Mouse (Mus musculus) left cerebral cortex, adult 9 months (tissue): ENCODE data around the gene Agrp.

Experiments used
- DNase-seq, 2 experiments: peaks; one replicate each; pipeline ENCODE4 v3.0.0; 2022; ENCODE audit warnings: low spot score in 2 of 2

The Agrp gene

DNA sequence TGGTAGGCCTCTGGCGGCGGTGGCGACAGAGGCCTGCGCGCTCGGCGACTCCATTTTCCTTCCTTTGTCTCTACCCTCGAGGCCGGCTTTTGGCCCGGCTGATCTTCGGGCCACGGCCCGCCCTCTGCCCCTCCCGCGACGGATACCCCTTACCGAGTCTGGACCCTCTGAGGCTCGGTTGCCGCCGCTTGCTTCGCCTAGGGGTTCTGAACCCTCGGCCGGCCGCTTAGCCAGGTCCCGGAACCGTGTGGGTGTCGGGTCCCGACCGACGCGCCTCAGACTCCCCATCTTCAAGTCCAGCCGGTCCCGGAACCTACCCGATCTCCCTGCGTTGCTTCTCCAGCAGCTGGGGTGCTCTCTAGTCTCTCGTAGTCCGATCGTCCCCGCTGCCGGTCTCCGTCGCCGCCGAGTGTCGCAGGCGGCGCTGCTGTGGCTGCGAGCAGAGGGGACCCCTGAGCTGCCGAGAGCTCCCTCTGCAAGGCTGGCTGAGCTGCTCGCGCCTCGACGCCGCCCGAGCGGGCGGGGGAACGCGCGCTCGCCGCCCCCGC, at the start of gene Agrp:
Gene Agrp (minus strand): TSS at position 431 of the 548 bp plus-strand sequence.
- DNase-seq = no peak

DNA sequence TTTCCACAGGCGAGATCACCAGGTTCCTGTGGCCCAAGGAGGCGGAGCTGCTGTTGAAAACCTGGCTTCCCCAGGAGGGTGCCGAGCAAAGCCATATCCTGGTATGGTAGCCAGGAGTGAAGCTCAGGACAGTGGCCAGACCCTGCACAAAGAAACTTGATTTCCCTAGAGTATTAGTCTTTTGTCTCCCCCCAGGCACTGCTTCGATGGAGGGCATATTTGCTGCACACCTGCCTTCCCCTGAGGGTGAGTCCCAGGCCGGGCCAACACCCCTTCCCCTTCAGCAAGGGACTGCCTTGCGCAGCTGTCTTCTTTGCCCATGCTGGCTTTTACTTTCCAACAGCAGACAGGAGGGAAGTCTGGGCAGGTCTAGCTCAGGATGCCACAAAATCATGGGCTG, 49.4 kb upstream of the Agrp start:
- DNase-seq = no peak

DNA sequence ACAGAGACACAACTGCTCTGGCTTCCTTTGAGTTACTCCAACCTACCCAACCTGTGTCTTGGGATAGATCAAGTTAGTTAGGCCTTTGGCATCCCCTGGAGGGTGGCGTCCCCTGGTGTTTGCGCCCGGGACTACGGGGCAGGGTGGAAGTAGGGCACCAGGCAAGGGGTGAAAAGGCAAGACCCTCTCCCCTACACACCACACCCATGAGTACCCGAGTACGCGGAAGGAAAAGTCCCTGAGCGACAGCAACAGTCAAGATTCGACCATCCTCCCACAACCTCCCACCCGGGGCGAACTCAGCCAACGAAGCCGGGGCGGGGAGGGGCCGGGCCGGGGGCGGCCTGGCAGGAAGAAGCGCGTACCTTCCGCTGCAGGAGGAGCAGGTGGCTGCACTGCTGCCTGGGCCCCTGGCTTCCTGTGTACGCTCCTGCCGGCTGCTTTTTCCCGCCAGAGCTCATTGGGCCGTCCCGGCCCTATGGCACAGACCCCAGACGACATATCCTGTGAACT, 48.7 kb upstream of the Agrp start, which contains the start of gene Carmil2:
Gene Carmil2 (plus strand): TSS at position 479 of the 513 bp plus-strand sequence.
- peak in 1 of 2 experiments; percentile 42 for DNase-seq

DNA sequence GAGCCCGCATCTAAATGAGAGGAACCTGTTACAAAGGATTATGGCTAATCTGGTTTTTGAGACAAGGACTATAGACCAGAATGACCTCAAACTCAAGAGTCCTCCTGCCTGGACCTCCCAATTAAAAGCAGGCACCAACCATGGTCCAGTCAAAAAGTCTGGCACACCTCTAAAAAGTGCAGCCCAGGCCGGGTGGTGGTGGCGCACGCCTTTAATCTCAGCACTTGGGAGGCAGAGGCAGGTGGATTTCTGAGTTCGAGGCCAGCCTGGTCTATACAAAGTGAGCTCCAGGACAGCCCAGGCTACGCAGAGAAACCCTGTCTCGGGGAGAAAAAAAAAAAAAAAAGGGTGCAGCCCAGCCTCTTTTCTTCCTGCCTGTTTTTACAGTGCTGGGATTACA, 48.1 kb upstream of the Agrp start:
- DNase-seq = no peak

DNA sequence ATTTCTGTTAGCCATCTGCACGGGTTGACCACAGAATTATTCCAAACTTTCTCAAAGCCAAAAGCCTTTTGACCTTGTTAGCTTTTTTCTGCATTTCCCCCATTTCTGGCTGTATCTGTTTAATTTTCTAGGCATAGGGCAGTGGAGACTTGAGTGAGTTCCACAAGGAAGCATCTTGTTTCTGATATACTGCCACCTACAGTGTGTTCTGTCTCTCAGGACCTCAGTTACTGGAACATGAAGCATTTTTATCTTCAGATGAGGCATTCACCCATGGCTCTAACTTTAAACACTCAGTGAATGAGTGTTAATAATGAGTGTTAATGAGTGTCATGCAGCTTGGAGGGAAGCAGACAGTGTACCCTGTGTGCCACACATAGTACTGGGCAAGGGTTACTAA, 40.7 kb upstream of the Agrp start:
- DNase-seq = no peak

DNA sequence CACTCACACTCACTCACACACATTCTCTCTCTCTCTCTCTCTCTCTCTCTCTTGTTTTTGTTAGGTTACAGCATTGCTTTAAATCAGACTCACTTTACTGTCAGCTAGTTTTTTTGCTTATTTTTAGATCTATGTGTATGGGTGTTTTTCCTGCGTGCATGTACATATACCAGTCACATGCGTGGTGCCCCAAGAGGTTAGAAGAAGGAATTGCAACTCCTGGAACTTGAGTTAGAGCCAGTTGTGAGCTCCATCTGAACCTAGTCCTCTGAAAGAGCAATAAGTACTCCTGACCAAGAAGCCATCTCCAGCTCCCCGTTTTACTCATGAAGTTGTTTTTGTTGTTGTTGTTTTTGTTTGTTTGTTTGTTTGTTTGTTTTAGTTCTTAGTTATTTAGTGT, 24.0 kb upstream of the Agrp start:
- peak in 1 of 2 experiments; percentile 22 for DNase-seq

DNA sequence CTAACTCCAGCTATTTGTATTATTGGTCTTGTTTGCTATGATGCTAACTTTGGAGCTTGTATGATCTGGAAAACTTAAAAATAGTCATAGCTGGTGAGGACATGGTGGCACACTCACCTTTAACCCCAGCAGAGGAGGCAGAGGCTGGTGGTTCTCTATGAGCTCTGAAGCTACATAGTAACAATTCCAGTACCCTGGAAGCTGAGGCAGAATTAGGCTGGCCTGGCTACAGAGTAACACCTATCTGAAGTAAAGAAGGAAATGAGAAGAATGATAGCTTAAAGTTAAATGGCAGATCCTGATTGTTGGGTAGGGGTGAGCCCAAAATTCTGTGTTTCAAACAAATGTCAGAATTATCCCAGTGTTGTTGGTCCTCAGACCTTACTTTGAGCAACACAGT, 20.4 kb upstream of the Agrp start:
- no peak for DNase-seq

DNA sequence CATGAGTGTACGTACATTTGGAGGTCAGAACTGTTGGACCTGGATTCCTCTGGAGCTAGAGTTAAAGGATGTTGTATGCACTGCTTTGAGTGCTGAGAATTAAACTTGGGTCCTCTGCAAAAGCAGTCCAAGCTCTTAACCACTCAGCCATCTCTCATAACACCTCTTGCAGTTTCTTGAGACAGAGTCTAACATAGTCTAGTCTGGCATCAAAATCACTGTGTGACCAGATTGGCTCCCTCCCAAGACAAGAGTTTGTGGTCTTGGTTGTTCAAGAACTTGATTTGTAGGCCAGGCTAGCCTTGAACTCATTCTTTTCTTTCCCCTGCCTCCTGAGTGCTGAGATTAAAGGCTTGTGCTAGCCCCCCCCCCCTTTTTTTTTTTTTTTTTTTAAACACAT, 11.7 kb upstream of the Agrp start:
- no peak for DNase-seq

DNA sequence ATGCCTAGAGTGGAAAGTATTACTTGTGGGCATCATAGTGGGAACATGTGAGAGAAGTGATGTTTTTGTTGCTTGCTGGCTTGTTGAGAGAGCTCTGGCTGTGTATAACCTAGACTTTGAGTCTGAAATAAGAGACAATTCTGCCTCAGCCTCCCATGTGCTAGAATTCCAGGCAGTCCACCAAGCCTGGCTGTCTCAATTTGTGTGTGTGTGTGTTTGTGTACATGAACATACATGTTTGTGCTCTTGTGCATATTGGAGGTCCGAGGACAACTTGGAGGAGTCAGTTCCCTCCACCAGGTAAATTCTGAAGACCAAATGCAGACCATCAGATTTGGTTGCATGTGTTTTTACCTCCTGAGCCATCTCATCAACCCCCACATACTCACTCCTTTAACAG, 8.0 kb upstream of the Agrp start:
- no peak for DNase-seq

DNA sequence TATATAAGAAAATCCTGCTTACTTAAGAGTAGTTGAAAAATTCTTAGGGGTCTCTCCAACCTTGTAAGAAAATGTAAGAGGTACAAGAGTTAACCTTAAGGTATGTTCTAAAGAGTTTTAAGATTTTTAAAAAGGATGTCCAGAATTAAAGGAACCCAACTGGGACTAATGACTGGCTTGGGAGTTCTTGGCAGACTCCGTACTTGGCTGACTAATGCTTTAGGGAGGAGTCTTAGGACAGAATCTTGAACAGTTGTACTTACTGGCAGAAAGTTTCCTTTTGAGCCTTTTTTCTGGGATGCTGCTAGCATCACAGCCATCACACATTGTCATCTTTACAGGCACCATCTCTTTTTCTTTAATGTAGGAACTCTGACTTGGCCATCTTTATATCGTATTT, 3.3 kb upstream of the Agrp start:
- DNase-seq = no peak

DNA sequence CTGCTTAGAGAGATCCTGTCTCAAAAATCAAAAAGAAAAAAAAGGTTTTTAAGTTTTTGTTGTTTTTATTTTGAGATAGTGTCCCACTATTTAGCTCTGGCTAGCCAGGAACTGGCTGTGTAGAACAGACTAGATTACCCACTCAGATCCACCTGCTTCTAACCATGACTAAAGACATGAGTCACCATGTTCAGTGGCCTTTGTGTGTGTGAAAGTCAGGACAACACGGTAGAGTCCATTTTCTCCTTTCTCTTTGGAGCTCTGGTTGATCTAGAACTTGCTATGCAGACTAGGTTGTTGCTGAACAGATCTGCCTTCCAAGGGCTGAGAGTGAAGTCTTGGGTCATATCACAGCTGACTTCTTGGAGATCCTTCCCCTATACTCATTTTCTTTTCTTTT, 2.6 kb upstream of the Agrp start:
- DNase-seq = no peak

DNA sequence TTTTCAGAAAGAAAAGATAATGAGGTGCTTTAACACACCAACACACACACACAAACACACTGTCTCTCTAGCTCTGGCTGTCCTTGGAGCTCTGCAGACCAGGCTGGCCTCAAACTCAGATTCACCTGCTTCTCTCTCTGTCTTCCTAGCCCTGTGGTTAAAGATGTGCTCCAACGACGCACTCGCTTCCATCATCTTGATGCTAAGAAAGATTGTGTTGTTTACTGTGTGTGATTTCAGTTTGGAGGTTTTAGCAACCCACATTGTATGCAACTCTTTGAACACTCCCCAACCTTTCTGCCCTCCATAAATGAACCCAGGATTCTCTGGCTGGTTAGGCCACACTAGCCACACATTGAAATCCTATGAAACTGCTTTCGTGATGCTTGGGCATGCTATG, 1.3 kb upstream of the Agrp start:
- DNase-seq = no peak

DNA sequence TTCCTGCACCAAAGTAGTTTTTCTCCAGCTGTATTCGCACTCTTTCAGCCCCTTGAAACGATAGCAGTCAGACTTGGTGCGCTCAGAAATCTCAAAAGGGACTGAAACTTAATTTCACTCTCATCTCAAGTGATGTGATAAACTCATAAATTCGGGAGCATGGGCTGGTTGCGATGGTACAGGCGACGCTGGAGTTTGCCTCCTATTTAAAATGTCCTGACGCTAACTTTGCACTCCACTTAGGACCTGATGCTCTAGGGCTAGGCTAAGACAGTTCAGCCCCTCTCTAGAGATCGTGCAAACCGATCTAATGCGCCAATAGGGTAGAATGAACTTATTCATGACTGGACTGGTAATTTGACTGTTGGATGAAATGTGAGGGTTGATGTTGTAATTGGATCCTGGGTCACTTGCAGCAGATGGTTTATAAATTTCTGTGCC, 428 bp upstream of the Agrp start:
- no peak for DNase-seq

DNA sequence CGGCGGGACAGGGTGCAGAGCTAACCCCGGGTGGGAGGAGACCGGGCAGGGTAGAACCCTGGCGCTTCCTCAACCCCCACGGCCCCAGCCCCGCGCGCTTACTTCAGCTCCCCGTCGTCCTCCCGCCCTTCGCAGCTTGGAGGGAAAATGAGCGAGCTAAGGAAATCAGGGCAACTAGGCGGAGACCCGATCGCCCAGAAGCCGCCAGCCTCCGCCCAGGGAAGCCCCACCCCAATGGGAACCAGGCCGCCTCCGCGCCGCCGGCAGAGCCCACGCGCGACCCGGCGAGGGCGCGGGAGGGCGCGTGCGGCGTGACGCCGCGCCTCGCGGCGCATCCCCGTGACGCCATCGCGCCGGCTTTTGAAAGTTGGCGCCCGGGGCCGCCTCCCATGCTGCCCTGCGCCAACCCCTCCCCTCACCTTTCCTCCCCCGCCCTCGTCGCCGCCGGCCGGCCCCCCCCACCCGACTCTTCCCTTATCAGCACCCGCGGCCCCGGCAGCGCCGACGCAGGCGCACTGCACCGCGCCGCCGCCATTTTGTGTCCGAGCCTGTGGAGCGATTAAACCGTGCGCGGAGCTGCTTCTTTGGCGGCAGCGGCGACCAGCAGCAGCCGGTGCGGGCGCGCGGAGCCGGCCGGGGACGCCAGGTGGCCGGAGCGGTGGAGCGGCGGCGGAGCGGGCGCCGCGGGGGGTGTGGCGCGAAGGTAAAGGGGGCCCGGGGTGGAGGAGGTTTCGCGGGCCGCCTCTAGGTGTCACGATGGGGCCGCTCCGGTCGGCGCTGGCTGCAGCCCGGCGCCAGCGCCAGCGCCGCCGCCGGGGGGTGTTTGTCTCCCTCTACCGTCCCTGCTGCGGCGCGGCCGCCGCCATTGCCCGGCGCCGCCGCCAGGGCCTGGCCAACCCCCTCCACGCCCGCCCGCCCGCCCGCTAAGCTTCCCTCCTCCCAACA, 903 bp downstream of the Agrp start, which contains the start of gene Ctcf:
Gene Ctcf (plus strand): TSS at position 551 of the 945 bp plus-strand sequence.
- DNase-seq = peak; percentile 76 to 89

DNA sequence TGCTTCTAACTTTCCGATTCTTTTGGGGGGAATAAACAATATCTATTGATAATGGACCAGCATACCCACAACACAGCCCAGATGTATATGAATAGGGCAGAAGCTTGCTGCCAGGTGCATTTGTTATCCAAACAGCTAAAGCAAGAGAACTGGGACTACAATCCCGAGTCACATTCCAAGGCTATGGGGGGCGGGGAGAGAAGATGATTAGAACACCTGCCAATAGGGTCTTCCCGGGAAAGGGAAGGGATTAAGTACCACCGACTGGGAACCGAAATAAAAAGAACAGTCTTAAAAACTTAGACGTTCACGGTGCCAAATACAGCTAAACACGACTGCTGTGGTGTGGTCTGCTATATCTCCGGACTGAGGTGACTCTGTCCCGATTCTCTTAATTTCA, 1.7 kb downstream of the Agrp start:
- DNase-seq = no peak

DNA sequence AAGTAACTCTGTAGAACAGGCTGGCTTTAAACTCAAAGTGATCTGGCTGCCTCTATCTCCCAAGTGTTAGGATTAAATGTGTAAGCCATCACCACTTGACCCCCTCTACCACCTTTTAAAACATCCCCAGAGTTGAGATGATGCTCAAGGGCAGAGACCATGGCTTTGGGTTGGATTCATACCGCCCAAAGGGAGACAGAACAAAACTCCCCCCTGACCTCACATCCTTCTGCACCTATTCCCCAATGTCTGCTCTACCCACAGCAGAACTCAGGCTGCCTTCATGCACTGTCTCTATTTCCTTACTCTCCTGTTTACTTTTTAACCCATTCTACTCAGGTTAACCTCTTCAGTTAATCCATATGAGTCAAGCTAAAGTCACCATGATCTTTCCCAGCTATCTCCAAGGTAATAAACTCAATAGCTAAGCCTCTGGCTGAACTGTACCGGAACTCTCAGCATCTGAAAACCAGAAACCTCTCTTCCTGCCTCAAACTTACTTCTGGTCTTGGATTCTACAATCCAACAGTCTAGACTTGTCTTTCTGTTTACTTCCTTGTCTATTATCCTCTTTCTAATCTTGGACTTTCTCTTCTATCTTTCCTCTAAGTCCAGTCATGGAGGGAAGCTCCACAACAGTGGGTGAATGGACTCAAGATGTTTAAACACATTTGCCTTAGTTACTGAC, 2.3 kb downstream of the Agrp start:
- DNase-seq = no peak

DNA sequence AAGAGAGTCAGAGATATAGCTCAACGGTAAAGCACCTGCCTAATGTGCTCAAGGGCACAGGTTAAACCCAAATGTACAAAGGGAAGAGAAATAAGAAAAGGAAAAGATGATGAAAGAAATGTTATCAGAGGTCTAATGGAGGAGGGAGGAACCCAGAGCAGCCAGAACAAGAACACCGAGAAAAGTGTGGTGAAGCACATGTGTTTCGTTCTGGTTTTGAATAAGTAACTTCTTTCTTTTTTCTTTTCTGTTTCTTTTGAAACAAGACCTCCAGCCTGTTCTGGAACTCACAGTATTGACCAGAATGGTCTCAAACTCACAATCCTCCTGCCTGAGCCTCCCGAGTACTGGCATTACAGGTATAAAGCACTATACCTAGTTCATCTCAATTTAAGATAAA, 7.9 kb downstream of the Agrp start:
- no peak for DNase-seq

DNA sequence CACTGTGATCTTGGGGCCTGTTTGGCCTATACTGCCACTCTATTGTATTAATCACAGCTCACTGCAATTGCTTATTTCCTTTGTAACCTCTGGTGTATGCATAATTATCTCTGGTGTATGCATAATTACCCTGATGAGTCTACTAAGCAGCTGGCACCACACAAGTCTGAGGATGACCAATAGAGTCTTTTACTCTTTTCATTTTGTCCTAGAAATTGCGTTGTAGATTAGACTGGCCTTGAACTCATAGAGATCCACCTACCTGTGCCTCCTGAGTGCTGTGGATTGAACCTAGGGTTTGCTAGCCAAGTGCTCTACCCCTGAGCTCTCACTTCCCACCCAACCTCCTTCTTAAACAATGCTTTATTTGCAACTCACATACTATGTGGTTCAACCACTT, 11.1 kb downstream of the Agrp start:
- no peak for DNase-seq

DNA sequence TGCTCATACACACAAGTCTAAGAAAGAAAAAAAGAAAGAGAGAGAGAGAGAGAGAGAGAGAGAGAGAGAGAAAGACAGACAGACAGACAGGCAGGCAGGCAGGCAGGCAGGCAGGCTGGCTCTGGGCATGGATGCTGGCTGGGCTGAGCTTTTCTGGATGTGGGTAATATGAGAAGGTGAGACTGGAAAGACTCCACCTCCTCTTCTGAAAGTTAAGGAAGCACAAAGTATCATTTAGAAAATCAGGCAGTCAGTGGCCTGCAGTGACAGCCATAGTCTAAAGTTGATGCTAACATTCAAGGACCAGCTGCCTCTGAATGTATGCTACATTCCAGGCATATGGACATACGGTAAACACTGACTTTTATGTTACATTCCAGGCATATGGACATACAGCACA, 12.4 kb downstream of the Agrp start:
- DNase-seq = no peak

DNA sequence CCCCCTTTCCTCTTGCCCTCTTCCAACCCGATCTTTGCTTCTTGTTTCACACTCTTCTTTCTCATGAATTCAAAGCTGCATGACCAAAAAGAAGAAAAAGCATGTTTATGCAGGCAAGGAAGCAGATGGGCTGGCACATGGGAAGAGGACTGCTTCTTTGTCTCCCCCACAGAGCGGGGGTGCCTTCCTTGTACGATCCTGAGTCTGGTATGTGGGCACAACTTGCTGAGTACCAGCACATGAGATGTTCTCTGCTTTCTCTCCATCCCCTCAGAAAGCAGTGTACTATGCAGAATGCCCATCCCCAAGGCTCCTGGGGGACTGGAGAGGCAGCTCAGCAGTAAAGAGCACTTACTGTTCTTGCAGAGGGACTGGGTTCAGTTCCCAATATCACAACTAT, 12.8 kb downstream of the Agrp start:
- DNase-seq = peak; percentile 70 to 89

DNA sequence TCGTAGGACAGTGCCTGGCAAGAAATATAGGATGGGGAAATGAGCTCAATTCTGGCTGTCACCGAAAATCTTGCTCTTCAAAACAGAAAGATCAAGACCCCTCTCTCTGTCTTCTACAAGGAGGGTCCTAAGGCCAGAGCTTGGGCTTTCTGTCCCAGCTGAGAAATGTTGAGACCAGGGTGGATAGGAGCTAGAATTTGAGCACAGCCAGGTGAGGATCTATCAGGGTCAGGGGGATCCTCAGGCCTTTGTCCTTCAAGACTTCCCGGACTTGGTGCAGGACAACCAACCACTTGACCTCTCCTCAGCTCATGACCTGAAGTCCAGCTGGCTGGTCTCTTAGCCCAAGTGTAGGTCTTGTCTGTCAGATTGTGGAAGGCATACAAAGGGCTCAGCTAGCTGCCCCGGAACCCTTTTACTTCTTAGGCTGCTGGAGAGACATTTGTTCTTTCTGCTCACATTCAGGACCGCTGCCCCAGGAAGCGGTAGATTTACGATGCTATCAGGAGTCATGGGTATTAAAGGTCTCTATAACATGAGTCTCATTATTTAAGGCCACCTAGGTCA, 13.4 kb downstream of the Agrp start:
- DNase-seq = no peak

DNA sequence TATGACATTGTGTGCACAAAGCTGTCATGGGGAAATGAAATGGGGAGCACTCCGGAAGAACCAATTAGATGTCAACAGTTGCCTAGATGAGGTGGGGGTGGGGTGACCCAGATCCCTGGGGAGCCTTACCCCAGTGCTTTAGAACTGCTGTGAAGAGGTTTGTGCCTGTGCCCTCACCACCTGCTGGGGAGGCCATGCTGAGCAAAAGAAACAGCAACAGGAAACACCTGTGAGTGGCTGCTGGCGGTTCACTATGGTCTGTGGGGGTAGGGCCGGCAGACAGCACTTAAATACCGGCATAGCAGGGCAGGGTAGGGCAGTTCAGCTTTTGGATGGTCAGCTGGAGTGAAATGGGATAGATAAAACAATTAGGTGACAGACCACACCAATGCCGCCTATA, 14.1 kb downstream of the Agrp start:
- no peak for DNase-seq
